Mouse (Mus musculus): ENCODE measurements at regions not wholly inside any gene's neighbourhood (a gene's known extent, or its start where the extent isn't known, plus 50 kb on each side); places are given as distances from the start of the nearest gene placed in this dataset.

DNA sequence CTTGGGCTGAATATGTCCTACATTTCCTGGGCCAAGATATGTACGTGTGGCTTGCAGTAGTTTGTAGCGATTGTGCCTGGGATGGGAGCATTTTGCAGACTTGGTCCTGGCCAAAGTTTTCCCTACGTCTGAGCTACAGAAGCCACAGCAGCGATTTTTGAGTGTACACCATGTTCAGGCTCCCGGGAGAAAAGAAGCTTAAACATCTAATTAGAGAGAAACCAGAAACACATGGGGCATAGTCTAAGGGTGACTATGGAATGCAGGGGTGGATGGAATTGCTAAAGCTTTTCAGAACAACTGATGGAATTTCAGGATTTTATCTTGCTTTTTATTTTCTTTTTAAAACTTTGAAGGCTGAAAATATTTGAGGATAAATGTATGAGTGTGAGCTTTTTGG lies 79.3 kb upstream of the Ercc6l2 start:
- TF ChIP-seq CTCF (conservative IDR thresholded peaks at IDR 0.05; ENCODE audit: insufficient read depth, insufficient read length, low read depth, low read length) (no peak), POLR2A (IDR thresholded peaks at IDR 0.05; ENCODE audit: low read depth, low read length) (no peak)
